Mouse (Mus musculus): ENCODE data around the gene Snx32. TPM values are rescaled to one million over a fixed set of nuclear protein-coding genes. Genes with fewer than 3 reads are reported as not detected.

The Snx32 gene
- polyA plus RNA-seq, 1 experiment from 2014 or later: 17.2 TPM

GRCm38 (mm10) chr19:5445747-5446146 is 64.6 kb downstream of the Snx32 start:
- Histone ChIP-seq H3K36me3 (ENCODE audit: control insufficient read depth, insufficient read depth) (no peaks in the 10 kb centered on the region), H3K4me1 (ENCODE audit: control insufficient read depth, insufficient read depth, low read length) (peaks cover 19% of the 10 kb centered on the region), H3K27ac (ENCODE audit: low read length) (no peak overlapping the region), H3K4me2 (ENCODE audit: low read depth, low read length) (no peak overlapping the region), H3K9ac (ENCODE audit: low read length) (no peak overlapping the region), H3K27me3 (ENCODE audit: control insufficient read depth, insufficient read depth, low read length) (peaks cover 45% of the 10 kb centered on the region), H3K4me3 (ENCODE audit: low read length) (no peak overlapping the region), H3K9me3 (replicated peaks; ENCODE audit: control insufficient read depth, low read length) (no peaks in the 10 kb centered on the region)
- 85% methylated on average over 5 of the region's 5 CpGs for whole genome bisulfite sequencing
- ATAC-seq (replicated peaks; ENCODE audit: extremely low read depth, insufficient read depth, low FRiP score): no peak

- no peak overlapping the region for H3K4me3 ChIP-seq (ENCODE audit: low read length)
- no peak overlapping the region for H3K4me2 ChIP-seq (ENCODE audit: low read depth, low read length)
- 34% methylated on average over 7 of the region's 7 CpGs for WGBS
- H3K9me3 ChIP-seq (replicated peaks; ENCODE audit: control insufficient read depth, low read length): peaks cover 6% of the 10 kb centered on the region
- H3K27me3 ChIP-seq (ENCODE audit: control insufficient read depth, insufficient read depth, low read length): peaks cover 38% of the 10 kb centered on the region
- no peak; the same call in 1 of the 2 replicates for ATAC-seq (replicated peaks; ENCODE audit: extremely low read depth, insufficient read depth, low FRiP score)
- H3K36me3 ChIP-seq (ENCODE audit: control insufficient read depth, insufficient read depth): no peaks in the 10 kb centered on the region
- peaks cover 19% of the 10 kb centered on the region for H3K4me1 ChIP-seq (ENCODE audit: control insufficient read depth, insufficient read depth, low read length)
- H3K27ac ChIP-seq (ENCODE audit: low read length): no peak overlapping the region
- no peak overlapping the region for H3K9ac ChIP-seq (ENCODE audit: low read length)
Observed at GRCm38 (mm10) chr19:5444954-5445353, 65.4 kb downstream of the Snx32 start.

GRCm38 (mm10) chr19:5444371-5444908 is 65.9 kb downstream of the Snx32 start:
- no peak overlapping the region for H3K9ac ChIP-seq (ENCODE audit: low read length)
- ATAC-seq (replicated peaks; ENCODE audit: extremely low read depth, insufficient read depth, low FRiP score): no peak
- H3K27me3 ChIP-seq (ENCODE audit: control insufficient read depth, insufficient read depth, low read length): peaks cover 35% of the 10 kb centered on the region
- H3K9me3 ChIP-seq (replicated peaks; ENCODE audit: control insufficient read depth, low read length): peaks cover 6% of the 10 kb centered on the region
- no peaks in the 10 kb centered on the region for H3K36me3 ChIP-seq (ENCODE audit: control insufficient read depth, insufficient read depth)
- H3K4me1 ChIP-seq (ENCODE audit: control insufficient read depth, insufficient read depth, low read length): peaks cover 19% of the 10 kb centered on the region
- WGBS: 59% methylated on average over 9 of the region's 9 CpGs
- H3K27ac ChIP-seq (ENCODE audit: low read length): no peak overlapping the region
- no peak overlapping the region for H3K4me2 ChIP-seq (ENCODE audit: low read depth, low read length)
- H3K4me3 ChIP-seq (ENCODE audit: low read length): no peak overlapping the region

Other genes with a start within 250 kb of the Snx32 start
- gene Pacs1, start 237.4 kb downstream of the Snx32 start, polyA plus RNA-seq (2015; fragmentation: Nextera tagmentation; extraction: Ambion mirVana): 15.5 and 18.0 TPM in 2 replicates
- 210 and 211 TPM in 2 replicates for gene Sf3b2, start 215.1 kb downstream of the Snx32 start, polyA plus RNA-seq (2015; fragmentation: Nextera tagmentation; extraction: Ambion mirVana)
- 7.3 and 7.7 TPM in 2 replicates for gene Gal3st3, start 212.2 kb downstream of the Snx32 start, polyA plus RNA-seq (2015; fragmentation: Nextera tagmentation; extraction: Ambion mirVana)
- gene Catsper1, start 174.8 kb downstream of the Snx32 start, polyA plus RNA-seq (2015; fragmentation: Nextera tagmentation; extraction: Ambion mirVana): not detected in 2 replicates
- gene Cst6, start 161.0 kb downstream of the Snx32 start, polyA plus RNA-seq (2015; fragmentation: Nextera tagmentation; extraction: Ambion mirVana): 1.00 and 2.1 TPM in 2 replicates
- gene Eif1ad, start 143.8 kb downstream of the Snx32 start, polyA plus RNA-seq (2015; fragmentation: Nextera tagmentation; extraction: Ambion mirVana): 44.5 and 45.2 TPM in 2 replicates
- gene Banf1, start 143.4 kb downstream of the Snx32 start, polyA plus RNA-seq (2015; fragmentation: Nextera tagmentation; extraction: Ambion mirVana): 441 and 465 TPM in 2 replicates
- 49.6 and 54.7 TPM in 2 replicates for gene Sart1, start 121.8 kb downstream of the Snx32 start, polyA plus RNA-seq (2015; fragmentation: Nextera tagmentation; extraction: Ambion mirVana)
- gene Tsga10ip, start 108.0 kb downstream of the Snx32 start, polyA plus RNA-seq (2015; fragmentation: Nextera tagmentation; extraction: Ambion mirVana): 1.6 and 2.1 TPM in 2 replicates
- gene Drap1, start 85.6 kb downstream of the Snx32 start, polyA plus RNA-seq (2015; fragmentation: Nextera tagmentation; extraction: Ambion mirVana): 219 and 232 TPM in 2 replicates
- gene AI837181, start 85.4 kb downstream of the Snx32 start, polyA plus RNA-seq (2015; fragmentation: Nextera tagmentation; extraction: Ambion mirVana): 34.6 and 41.8 TPM in 2 replicates
- 0.16 TPM in 1 of 2 replicates, not detected in the other for gene Fosl1, start 63.0 kb downstream of the Snx32 start, polyA plus RNA-seq (2015; fragmentation: Nextera tagmentation; extraction: Ambion mirVana)
- gene Ccdc85b, start 52.6 kb downstream of the Snx32 start, polyA plus RNA-seq (2015; fragmentation: Nextera tagmentation; extraction: Ambion mirVana): 7.6 and 8.0 TPM in 2 replicates
- 108 TPM in 2 replicates for gene Fibp, start 49.9 kb downstream of the Snx32 start, polyA plus RNA-seq (2015; fragmentation: Nextera tagmentation; extraction: Ambion mirVana)
- gene Ctsw, start 42.0 kb downstream of the Snx32 start, polyA plus RNA-seq (2015; fragmentation: Nextera tagmentation; extraction: Ambion mirVana): 3.1 and 7.4 TPM in 2 replicates
- gene Efemp2, start 36.6 kb downstream of the Snx32 start, polyA plus RNA-seq (2015; fragmentation: Nextera tagmentation; extraction: Ambion mirVana): 62.7 and 76.1 TPM in 2 replicates
- gene Mus81, start 22.1 kb downstream of the Snx32 start, polyA plus RNA-seq (2015; fragmentation: Nextera tagmentation; extraction: Ambion mirVana): 50.1 and 52.9 TPM in 2 replicates
- 1,696 and 1,829 TPM in 2 replicates for gene Cfl1, start 20.1 kb downstream of the Snx32 start, polyA plus RNA-seq (2015; fragmentation: Nextera tagmentation; extraction: Ambion mirVana)
- not detected in 2 replicates for gene 1700020D05Rik, start 6.8 kb downstream of the Snx32 start, polyA plus RNA-seq (2015; fragmentation: Nextera tagmentation; extraction: Ambion mirVana)
- 0.54 and 0.61 TPM in 2 replicates for gene Ovol1, start 50.1 kb upstream of the Snx32 start, polyA plus RNA-seq (2015; fragmentation: Nextera tagmentation; extraction: Ambion mirVana)
- 3.8 and 4.0 TPM in 2 replicates for gene Ap5b1, start 57.5 kb upstream of the Snx32 start, polyA plus RNA-seq (2015; fragmentation: Nextera tagmentation; extraction: Ambion mirVana)
- gene Rnaseh2c, start 91.3 kb upstream of the Snx32 start, polyA plus RNA-seq (2015; fragmentation: Nextera tagmentation; extraction: Ambion mirVana): 76.7 and 80.0 TPM in 2 replicates
- 30.3 and 31.8 TPM in 2 replicates for gene Kat5, start 99.7 kb upstream of the Snx32 start, polyA plus RNA-seq (2015; fragmentation: Nextera tagmentation; extraction: Ambion mirVana)
- gene Rela, start 126.9 kb upstream of the Snx32 start, polyA plus RNA-seq (2015; fragmentation: Nextera tagmentation; extraction: Ambion mirVana): 37.7 and 38.2 TPM in 2 replicates
- gene Sipa1, start 153.2 kb upstream of the Snx32 start, polyA plus RNA-seq (2015; fragmentation: Nextera tagmentation; extraction: Ambion mirVana): 23.5 and 24.9 TPM in 2 replicates
- gene Map3k11, start 178.2 kb upstream of the Snx32 start, polyA plus RNA-seq (2015; fragmentation: Nextera tagmentation; extraction: Ambion mirVana): 24.4 and 26.8 TPM in 2 replicates
- gene Pcnx3, start 178.4 kb upstream of the Snx32 start, polyA plus RNA-seq (2015; fragmentation: Nextera tagmentation; extraction: Ambion mirVana): 11.5 and 13.4 TPM in 2 replicates
- gene Kcnk7, start 193.8 kb upstream of the Snx32 start, polyA plus RNA-seq (2015; fragmentation: Nextera tagmentation; extraction: Ambion mirVana): 0.18 and 0.24 TPM in 2 replicates
- 92.3 and 97.5 TPM in 2 replicates for gene Ehbp1l1, start 215.8 kb upstream of the Snx32 start, polyA plus RNA-seq (2015; fragmentation: Nextera tagmentation; extraction: Ambion mirVana)
- gene Fam89b, start 219.1 kb upstream of the Snx32 start, polyA plus RNA-seq (2015; fragmentation: Nextera tagmentation; extraction: Ambion mirVana): 68.6 and 72.3 TPM in 2 replicates
- gene Ltbp3, start 230.4 kb upstream of the Snx32 start, polyA plus RNA-seq (2015; fragmentation: Nextera tagmentation; extraction: Ambion mirVana): 27.3 and 31.5 TPM in 2 replicates

Data from heart, embryonic 16.5 days (tissue).